Mouse (Mus musculus) intestine, embryonic 15.5 days (tissue): ENCODE results near the gene Alyref. TPM values are rescaled to one million over a fixed set of nuclear protein-coding genes. Genes with fewer than 3 reads are reported as not detected.

Experiments
- ATAC-seq: fragments of 200-750 bp; cut with Nextera tagmentation; 2 replicates; pipeline ENCODE4 v1.8.0; 2017; ENCODE audit warnings: moderate TSS enrichment, moderate library complexity
- H3K27ac ChIP-seq: fragments of 300-500 bp; sonication (generic); 2 replicates; pipeline ENCODE4 v1.5.1; 2015; ENCODE audit warnings: mild to moderate bottlenecking, inconsistent platforms
- H3K27me3 ChIP-seq: fragments of 300-500 bp; sonication (generic); replicated peaks from 2 replicates; pipeline ENCODE4 v1.6.1; 2015; ENCODE audit warnings: inconsistent platforms
- H3K36me3 ChIP-seq: fragments of 300-500 bp; sonication (generic); 2 replicates; pipeline ENCODE4 v1.6.1; 2015; ENCODE audit warnings: inconsistent platforms
- H3K4me1 ChIP-seq: fragments of 300-500 bp; sonication (generic); replicated peaks from 2 replicates; pipeline ENCODE4 v1.6.1; 2015; ENCODE audit warnings: inconsistent platforms
- H3K4me2 ChIP-seq: fragments of 300-500 bp; sonication (generic); replicated peaks from 2 replicates; pipeline ENCODE4 v1.6.1; 2015; ENCODE audit warnings: mild to moderate bottlenecking, inconsistent platforms
- H3K4me3 ChIP-seq: fragments of 300-500 bp; sonication (generic); replicated peaks from 2 replicates; pipeline ENCODE4 v1.5.1; 2015; ENCODE audit warnings: inconsistent platforms
- H3K9ac ChIP-seq: fragments of 300-500 bp; sonication (generic); 2 replicates; pipeline ENCODE4 v1.6.1; 2015; ENCODE audit warnings: inconsistent platforms
- H3K9me3 ChIP-seq: fragments of 300-500 bp; sonication (generic); 2 replicates; pipeline ENCODE4 v1.6.1; 2016; ENCODE audit warnings: inconsistent platforms
- WGBS: fragments of 180-500 bp; shearing (Covaris S2); methylation state at CpG from one replicate; pipeline ENCODE4 v1.1.7; 2015; 5-methylcytosine and 5-hydroxymethylcytosine counted together
- polyA plus RNA-seq: library from polyadenylated mRNA; unstranded; fragments of >200 nt; fragmentation: Nextera tagmentation; extraction: Ambion mirVana; gene quantifications from 2 replicates; pipeline ENCODE4 v1.2.1, GENCODE M21; 2015

Alyref gene
- polyA plus RNA-seq, 1 experiment from 2014 or later: 459 TPM

DNA sequence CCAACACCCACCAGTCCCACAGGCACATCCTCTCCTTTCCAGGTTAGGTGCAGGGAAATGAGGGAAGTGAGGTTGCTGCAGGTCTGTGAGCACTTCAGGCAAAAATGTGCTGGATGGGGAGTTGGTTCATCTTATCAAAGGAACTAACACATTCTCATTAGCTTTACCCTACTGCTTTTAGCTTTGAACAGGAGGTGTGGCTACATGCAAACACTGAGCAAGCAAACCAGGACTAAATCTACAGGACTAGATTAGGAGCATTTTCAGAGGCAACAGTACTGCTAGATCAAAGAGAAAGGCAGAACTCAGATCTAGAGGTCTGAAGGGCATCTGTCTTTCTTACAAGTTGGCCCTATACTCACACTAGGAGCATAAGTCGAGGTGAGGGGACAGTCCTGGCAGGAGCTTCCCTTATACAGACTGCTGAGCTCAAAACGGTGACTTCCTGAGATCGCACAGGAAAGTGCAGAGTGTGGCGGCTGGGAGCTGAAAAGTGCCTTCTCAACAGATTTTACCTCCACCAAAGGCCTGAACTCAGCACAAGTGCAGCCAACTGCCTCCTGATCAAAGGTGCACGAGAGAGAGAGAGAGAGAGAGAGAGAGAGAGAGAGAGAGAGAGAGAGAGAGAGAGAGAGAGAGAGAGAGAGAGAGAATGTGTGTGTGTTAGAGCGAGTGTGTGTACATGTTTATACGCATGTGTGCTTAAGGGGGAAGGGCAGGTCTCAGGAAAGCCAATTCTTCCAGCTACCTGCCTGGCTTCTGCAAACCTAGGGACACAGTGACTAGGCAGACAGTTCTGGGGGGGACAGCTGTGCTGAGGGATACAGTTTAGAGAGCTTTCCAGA is 32.9 kb upstream of the Alyref start:
- H3K9ac ChIP-seq: peak overlapping the region; percentile 29
- ATAC-seq: no peak
- H3K4me1 ChIP-seq: peaks cover 39% of the 10 kb centered on the region
- H3K36me3 ChIP-seq: peaks cover 13% of the 10 kb centered on the region
- H3K4me2 ChIP-seq: peak overlapping the region; percentile 85
- H3K27ac ChIP-seq: peak overlapping the region; percentile 79
- 0 out of 2 replicates have a peak overlapping the region, but pooled peaks have one; percentile 94 for H3K4me3 ChIP-seq
- 24% methylated on average over 7 of the region's 7 CpGs for WGBS
- H3K9me3 ChIP-seq: no peaks in the 10 kb centered on the region
- H3K27me3 ChIP-seq: no peaks in the 10 kb centered on the region

DNA sequence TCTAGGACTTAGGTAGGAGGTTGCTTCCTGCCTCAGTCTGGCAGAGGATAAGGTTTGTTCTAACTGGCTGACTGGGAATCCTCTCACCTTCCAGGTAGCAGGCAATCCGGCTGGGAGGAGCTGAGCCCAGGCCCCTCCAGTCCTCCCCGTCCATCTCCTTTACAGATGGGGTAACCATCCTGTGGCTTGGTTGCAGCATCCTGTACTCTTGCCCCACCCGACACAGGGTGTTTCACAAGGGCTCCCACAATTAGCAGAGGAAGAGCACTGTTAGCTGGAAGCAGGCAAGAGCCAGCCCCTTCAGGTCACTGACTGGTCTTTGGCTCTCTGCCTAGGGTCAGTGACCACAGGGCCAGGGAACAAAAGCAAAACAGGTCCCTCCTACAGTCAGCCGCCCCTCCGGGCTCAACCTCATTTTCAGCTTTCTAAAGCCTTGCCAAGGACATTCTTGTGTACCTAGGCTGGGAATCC is 32.3 kb upstream of the Alyref start:
- Histone ChIP-seq H3K9me3 (no peaks in the 10 kb centered on the region), H3K9ac (peak overlapping the region; percentile 29), H3K4me2 (peak overlapping the region; percentile 85), H3K4me1 (peaks cover 44% of the 10 kb centered on the region), H3K4me3 (peak overlapping the region; percentile 17; the same call in 1 of the 2 replicates), H3K27me3 (no peaks in the 10 kb centered on the region), H3K27ac (peak overlapping the region; percentile 79), H3K36me3 (peaks cover 13% of the 10 kb centered on the region)
- ATAC-seq: no peak
- 54% methylated on average over 5 of the region's 5 CpGs for WGBS

DNA sequence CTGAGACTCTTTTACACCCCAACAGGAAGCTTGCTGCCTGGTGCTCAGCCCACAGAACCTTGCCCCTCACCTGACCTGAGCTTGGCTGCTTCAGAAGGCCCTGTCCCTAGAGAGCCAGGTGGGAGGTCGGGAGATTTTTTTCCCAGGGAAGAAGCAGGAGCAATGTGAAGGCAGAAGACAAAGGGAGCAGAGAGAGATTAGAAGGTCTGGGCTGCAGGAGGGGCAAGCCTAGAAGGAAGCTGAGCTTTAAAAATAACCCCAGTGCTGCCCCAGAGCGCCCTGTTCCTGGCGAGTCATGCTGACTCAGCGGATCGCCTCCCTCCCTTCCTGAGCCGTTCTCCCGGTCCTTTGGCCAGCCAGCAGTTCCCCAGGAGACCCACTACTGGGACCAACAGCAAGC is 31.7 kb upstream of the Alyref start:
- Histone ChIP-seq H3K9me3 (no peaks in the 10 kb centered on the region), H3K9ac (peak overlapping the region; percentile 29), H3K27ac (peak overlapping the region; percentile 79), H3K4me2 (peak overlapping the region; percentile 85), H3K4me3 (peak overlapping the region; percentile 17; the same call in 1 of the 2 replicates), H3K4me1 (peaks cover 48% of the 10 kb centered on the region), H3K36me3 (peaks cover 13% of the 10 kb centered on the region), H3K27me3 (no peaks in the 10 kb centered on the region)
- WGBS: 34% methylated on average over 7 of the region's 7 CpGs
- ATAC-seq: 0 out of 2 replicates have a peak, but pooled peaks have one; percentile 9

DNA sequence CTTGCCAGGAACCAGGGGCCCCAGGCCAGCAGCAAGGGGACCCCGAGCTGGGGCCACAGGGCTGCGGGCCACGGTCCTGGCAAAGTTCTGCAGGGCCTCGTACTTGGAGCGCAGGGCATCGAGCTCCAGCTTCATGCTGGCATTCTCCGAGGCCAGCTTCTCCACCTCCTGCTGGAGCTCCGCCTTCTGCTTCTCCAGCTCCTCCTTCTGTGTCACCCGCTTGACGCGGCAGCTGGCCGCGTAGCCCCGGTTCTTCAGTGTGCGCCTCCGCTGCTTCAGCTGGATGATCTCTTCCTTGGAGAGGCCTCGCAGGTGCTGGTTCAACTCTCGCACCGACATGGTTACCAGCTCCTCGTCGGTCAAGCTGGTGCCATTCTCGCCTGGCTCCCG is 31.2 kb upstream of the Alyref start:
- Histone ChIP-seq H3K4me1 (peaks cover 48% of the 10 kb centered on the region), H3K4me2 (peak overlapping the region; percentile 85), H3K27ac (peak overlapping the region; percentile 79), H3K9ac (peak overlapping the region; percentile 29), H3K27me3 (no peaks in the 10 kb centered on the region), H3K9me3 (no peaks in the 10 kb centered on the region), H3K4me3 (no peak overlapping the region), H3K36me3 (peaks cover 13% of the 10 kb centered on the region)
- WGBS: 71% methylated on average over 23 of the region's 23 CpGs
- ATAC-seq: no peak

DNA sequence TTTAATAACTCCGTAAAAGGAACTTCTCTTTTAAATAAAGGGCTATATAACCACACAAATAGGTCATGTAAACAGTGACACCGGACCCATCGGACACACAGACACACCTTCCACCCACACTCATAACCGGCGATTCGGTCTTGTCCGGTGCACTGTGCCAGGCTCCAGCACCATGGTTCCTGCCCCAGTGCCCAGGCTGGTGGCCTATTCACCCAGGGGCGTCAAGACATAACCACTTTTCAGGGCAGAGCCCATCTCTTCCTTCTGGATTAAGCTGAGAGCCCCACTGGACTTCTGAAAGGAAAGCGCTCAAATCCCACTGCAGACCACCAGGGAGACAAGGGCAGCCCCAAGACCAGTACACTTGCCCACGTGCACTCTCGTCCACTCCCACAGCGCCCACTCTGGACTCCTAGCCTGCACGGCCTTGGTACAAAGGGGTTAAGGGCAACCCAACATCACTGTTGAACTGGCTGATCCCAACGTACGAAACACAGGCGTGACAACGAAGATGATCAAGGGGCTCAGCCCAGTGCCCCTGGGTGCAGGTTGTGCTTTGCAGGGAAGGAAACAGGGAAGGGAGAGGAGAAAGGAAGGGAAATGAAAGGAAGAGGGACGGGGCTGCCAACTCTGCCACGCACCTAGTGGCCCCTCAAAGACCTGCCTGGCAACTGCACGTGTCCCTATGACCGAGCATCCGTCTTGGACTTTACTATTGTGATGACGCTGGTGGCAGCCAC is 30.6 kb upstream of the Alyref start:
- 0 out of 2 replicates have a peak overlapping the region, but pooled peaks have one; percentile 79 for H3K27ac ChIP-seq
- no peak overlapping the region for H3K4me3 ChIP-seq
- no peak overlapping the region for H3K9ac ChIP-seq
- 93% methylated on average over 23 of the region's 23 CpGs for WGBS
- H3K27me3 ChIP-seq: no peaks in the 10 kb centered on the region
- peaks cover 48% of the 10 kb centered on the region for H3K4me1 ChIP-seq
- H3K36me3 ChIP-seq: peaks cover 13% of the 10 kb centered on the region
- H3K9me3 ChIP-seq: no peaks in the 10 kb centered on the region
- H3K4me2 ChIP-seq: peak overlapping the region; percentile 12; the same call in 1 of the 2 replicates
- ATAC-seq: no peak

DNA sequence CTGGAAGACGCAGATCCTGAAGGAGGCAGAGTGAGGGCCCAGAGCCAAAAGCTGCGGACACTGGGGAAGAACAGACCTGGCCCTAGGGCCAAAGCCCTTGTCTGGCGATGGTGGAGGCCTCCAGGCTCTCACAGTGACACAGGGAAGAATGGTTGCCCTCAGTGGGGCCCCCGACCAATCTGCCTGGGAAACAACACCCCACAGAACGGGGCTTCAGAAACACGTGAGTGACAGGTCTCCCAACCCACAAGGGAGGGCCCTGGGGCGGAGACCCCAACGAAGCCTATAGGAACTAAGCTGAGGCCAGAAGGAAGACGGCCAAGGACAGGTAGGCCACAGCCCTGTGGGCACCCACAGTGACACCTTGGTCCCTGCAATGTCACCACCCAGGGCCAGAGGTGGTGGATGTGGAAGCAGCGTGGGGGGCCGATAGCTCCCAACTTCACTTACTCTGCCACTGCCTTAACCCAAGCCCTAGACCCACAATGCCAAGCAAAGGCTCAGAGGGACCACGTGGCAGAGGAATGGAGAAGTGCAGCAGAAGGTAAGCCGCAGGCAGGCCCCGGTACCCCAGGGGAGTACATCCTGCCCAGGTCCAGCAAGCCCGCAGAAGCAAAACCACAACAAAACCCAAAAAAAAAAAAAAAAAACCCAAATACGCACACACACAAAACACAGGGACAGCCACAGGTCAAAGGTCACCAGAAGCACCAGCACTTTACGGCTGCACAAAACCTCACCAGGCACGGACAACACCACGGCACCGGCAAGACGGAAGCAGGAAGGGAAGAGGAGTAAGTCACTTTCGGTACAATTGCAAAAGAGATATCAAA is 29.5 kb upstream of the Alyref start:
- Histone ChIP-seq H3K27me3 (no peaks in the 10 kb centered on the region), H3K9me3 (no peaks in the 10 kb centered on the region), H3K36me3 (peaks cover 13% of the 10 kb centered on the region), H3K4me1 (peaks cover 51% of the 10 kb centered on the region), H3K27ac (no peak overlapping the region), H3K9ac (no peak overlapping the region; the same call in 1 of the 2 replicates), H3K4me2 (no peak overlapping the region), H3K4me3 (no peak overlapping the region)
- WGBS: 72% methylated on average over 22 of the region's 22 CpGs
- no peak for ATAC-seq

DNA sequence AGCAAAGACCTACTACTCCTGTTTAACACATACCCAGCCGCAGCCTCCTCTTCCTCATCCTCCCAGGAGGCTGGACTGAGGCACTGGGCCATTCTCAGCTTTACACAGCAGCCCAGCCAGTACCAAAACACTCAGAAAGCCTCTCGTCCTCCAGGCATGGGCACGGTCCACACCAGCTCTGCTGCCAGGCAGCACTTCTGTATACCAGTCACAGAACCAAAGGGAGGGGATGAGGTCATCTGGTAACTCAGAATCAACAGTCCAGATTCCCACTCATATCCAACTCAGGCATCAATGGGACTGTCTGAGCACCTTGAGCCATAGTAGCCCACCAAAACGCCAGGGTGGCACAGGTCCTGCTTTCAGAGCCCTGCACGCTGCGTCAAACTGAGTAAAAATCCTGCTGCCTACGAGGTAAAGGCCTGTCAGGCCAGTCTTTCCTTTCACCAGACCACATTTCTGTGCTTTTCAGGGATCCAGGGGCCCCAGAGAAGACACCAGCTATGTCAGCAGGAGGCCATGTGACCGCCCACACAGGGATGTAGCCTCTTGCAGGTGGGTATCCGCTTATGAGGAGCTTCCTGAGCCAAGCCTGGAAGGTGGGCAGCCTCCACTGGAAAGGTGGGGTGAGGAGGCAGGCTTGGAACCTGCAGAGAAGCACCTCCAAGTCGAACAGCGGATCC is 28.8 kb upstream of the Alyref start:
- 91% methylated on average over 11 of the region's 11 CpGs for WGBS
- Histone ChIP-seq H3K4me3 (no peak overlapping the region), H3K36me3 (peaks cover 13% of the 10 kb centered on the region), H3K27me3 (no peaks in the 10 kb centered on the region), H3K4me1 (peaks cover 45% of the 10 kb centered on the region), H3K9me3 (no peaks in the 10 kb centered on the region), H3K9ac (no peak overlapping the region; the same call in 1 of the 2 replicates), H3K4me2 (no peak overlapping the region), H3K27ac (no peak overlapping the region)
- no peak for ATAC-seq

DNA sequence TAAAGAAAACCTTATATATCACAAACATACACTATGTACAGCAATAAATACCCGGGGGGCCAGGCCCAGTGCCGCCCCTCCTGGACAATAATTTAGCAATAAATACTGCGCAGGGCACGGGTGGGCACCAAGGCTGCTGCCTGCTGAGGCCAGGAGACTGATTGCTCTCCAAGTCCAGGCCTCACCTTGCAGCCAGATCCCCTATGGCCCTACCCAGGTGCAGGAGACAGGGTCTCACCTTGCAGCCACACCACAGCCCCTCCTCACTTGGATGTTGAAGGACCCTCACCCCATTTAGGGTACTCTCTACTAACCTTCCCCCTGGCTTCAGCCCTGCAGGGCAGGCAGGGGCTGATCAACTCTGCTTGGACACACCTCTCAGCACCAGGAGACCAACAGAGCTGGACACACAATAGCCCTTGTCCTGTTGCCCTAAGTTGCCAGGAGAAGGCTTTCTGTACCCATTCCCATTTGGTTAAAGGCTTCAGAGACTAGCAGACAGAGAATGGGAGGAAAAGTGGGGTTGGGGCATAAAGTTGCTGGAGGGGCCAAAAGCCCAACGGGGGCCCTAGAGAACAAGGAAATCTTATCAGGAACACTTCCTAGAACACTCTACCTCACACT is 27.1 kb upstream of the Alyref start, which contains the start of gene Sirt7:
Gene Sirt7 (minus strand): TSS at position 89 of the 624 bp plus-strand sequence.
- peaks cover 31% of the 10 kb centered on the region for H3K4me1 ChIP-seq

DNA sequence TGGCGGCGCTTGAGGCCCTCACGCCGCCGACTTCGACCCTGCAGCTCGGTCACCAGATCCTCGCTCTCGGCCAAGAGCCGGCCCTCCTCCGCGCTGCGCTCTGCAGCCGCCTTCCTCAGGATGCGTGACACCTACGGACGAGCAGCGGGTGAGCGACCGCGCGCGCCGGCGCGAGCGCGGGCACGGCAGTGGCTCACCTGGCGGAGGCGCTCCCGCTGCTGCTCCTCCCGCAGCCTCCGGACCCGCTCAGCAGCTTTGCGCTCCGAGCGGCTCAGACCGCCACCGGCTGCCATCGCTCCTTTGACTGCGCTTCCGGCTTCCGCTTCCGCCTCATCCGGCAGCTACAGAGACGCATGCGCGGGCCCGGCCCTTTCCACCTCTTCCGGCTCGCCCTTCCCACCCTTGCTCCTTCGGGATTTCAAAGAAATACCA is 26.5 kb upstream of the Alyref start:
- Histone ChIP-seq H3K36me3 (peaks cover 22% of the 10 kb centered on the region), H3K27me3 (no peaks in the 10 kb centered on the region), H3K4me3 (peak overlapping the region; percentile 93), H3K9me3 (no peaks in the 10 kb centered on the region), H3K4me2 (peak overlapping the region; percentile 93), H3K27ac (peak overlapping the region; percentile 85), H3K4me1 (peaks cover 25% of the 10 kb centered on the region), H3K9ac (peak overlapping the region; percentile 78)
- WGBS: under 1% methylated on average over 53 of the region's 53 CpGs
- peak; percentile 85 for ATAC-seq

More for the DNA sequence above, 27.1 kb upstream of the Alyref start, which contains the start of gene Sirt7:
- peak within 1 kb of the TSS; percentile 85 for H3K27ac ChIP-seq
- WGBS: 14% methylated on average over 5 of the region's 5 CpGs
- ATAC-seq: peak; percentile 27
- H3K4me3 ChIP-seq: peak within 1 kb of the TSS; percentile 93
- H3K36me3 ChIP-seq: peaks cover 17% of the 10 kb centered on the region
- H3K9me3 ChIP-seq: no peaks in the 10 kb centered on the region
- H3K9ac ChIP-seq: peak within 1 kb of the TSS; percentile 78
- no peaks in the 10 kb centered on the region for H3K27me3 ChIP-seq
- H3K4me2 ChIP-seq: peak within 1 kb of the TSS; percentile 93

DNA sequence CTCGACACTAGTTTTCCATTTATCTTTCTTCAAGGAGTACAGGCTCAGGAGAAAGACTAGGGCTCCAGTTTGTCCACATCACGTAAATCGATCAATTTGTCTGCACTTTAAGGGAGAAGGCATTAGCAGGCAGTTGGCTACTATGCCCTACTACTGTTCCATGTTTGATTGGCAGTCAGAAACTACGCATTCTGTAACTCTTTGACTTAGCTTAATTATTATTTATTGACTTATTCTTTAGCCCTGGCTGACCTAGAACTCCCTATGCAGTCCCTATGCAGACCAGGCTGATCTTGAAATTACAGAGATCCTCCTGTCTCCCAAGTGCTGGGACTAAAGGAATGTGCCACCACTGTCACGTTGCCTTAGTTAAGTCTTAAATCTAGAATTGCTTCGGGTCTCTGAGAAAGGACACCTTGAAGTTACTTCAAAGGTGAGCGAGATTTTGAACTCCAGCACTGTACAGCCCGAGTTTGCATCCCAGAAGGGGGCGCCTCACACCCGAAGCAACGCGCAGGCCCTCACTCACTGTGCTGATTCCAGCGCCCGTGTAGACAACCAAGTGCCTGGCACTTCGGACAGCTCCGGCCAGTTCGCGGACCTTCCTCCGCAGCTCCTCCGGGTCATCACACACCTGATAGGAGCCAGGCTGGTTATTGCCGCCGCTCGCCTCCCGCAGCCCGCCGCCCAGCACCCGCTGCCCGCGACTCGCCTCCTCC is 26.0 kb upstream of the Alyref start:
- peaks cover 20% of the 10 kb centered on the region for H3K4me1 ChIP-seq
- 12% methylated on average over 30 of the region's 30 CpGs for WGBS
- peak; percentile 82 for ATAC-seq
- H3K4me2 ChIP-seq: peak overlapping the region; percentile 93
- H3K27ac ChIP-seq: peak overlapping the region; percentile 85
- H3K9me3 ChIP-seq: no peaks in the 10 kb centered on the region
- H3K27me3 ChIP-seq: no peaks in the 10 kb centered on the region
- peak overlapping the region; percentile 93 for H3K4me3 ChIP-seq
- H3K36me3 ChIP-seq: peaks cover 19% of the 10 kb centered on the region
- H3K9ac ChIP-seq: peak overlapping the region; percentile 78
